Mouse (Mus musculus) erythroblast, embryonic 14.5 days (primary cell): ENCODE results near the gene Slc35g3. TPM values are rescaled to one million over a fixed set of nuclear protein-coding genes. Genes with fewer than 3 reads are reported as not detected.

Experiments
- H3K27me3 ChIP-seq: 2 replicates; pipeline ENCODE4 v1.6.1; 2012; ENCODE audit warnings: inconsistent platforms; ENCODE audit not compliant: control insufficient read depth
- H3K36me3 ChIP-seq: 2 replicates; pipeline ENCODE4 v1.6.1; 2012; ENCODE audit warnings: mild to moderate bottlenecking, inconsistent platforms; ENCODE audit not compliant: control insufficient read depth
- H3K4me1 ChIP-seq: 2 replicates; pipeline ENCODE4 v1.6.1; 2012; ENCODE audit warnings: inconsistent platforms; ENCODE audit not compliant: control insufficient read depth
- H3K4me3 ChIP-seq: replicated peaks from 2 replicates; pipeline ENCODE3; 2012; ENCODE audit warnings: moderate library complexity, mild to moderate bottlenecking, inconsistent platforms
- H3K9me3 ChIP-seq: 2 replicates; pipeline ENCODE4 v1.6.1; 2012; ENCODE audit warnings: low read length, inconsistent platforms, mixed read lengths; ENCODE audit not compliant: control insufficient read depth
- GATA1 ChIP-seq: IDR thresholded peaks from 2 replicates; pipeline ENCODE4 v1.6.1; 2012; ENCODE audit warnings: low read length, inconsistent platforms, mixed read lengths
- TAL1 ChIP-seq: IDR thresholded peaks from 3 replicates; pipeline ENCODE4 v1.6.1; 2012; ENCODE audit warnings: low read length, inconsistent platforms, mixed read lengths
- polyA plus RNA-seq: library from polyadenylated mRNA; stranded (reverse); fragments of >175 nt; gene quantifications from 2 replicates; pipeline ENCODE4 v1.2.3, GENCODE M21; 2012

Slc35g3 gene
- polyA plus RNA-seq, 1 experiment: not detected

- Histone ChIP-seq H3K4me1 (peaks cover 6% of the 10 kb centered on the region), H3K4me3 (no peak overlapping the region), H3K9me3 (no peaks in the 10 kb centered on the region), H3K27me3 (peaks cover 38% of the 10 kb centered on the region), H3K36me3 (peaks cover 2% of the 10 kb centered on the region; the same call in 1 of the 2 replicates)
- no peak for TF ChIP-seq TAL1
- TF ChIP-seq GATA1: no peak
Observed at GRCm38 (mm10) chr11:69775716-69776115, 13.9 kb upstream of the Slc35g3 start.

DNA sequence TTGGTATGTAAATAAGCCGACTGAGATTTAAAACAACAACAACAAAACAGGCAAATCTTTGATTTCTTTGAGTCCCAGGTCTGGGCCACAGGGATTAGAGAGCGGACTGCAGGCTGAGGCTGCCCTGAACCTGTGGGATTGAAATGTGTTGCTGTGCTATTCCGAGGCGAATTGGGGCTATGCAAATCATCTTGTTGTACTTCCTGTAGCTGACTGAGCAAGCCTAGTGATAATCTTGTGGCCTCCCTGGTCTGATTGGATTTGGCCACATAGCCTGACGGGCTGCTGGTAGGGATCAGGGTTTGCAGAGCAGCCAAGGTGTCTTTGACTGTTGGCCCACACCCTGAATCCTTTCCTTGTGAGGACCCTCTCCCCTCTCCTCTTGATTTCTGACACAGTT lies 13.2 kb upstream of the Slc35g3 start:
- H3K36me3 ChIP-seq: peaks cover 2% of the 10 kb centered on the region; the same call in 1 of the 2 replicates
- TF ChIP-seq GATA1 (no peak), TAL1 (no peak)
- H3K9me3 ChIP-seq: no peaks in the 10 kb centered on the region
- peaks cover 6% of the 10 kb centered on the region for H3K4me1 ChIP-seq
- H3K27me3 ChIP-seq: peaks cover 30% of the 10 kb centered on the region
- no peak overlapping the region for H3K4me3 ChIP-seq

DNA sequence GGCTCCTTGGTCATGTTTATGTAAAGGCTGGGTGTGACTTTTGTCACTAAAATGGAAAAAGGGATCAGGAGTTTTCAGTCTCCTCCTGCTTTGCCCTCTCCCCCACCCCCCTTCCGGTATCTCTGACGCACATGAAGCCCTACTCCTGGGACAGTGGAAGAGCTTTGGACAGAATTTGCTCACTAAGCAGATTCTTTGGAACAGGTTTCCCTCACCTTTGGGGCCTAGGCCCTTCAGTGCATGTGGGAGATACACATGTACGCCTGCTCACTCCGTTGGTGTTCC lies 5.8 kb upstream of the Slc35g3 start:
- no peak overlapping the region for H3K4me3 ChIP-seq
- H3K9me3 ChIP-seq: no peaks in the 10 kb centered on the region
- H3K4me1 ChIP-seq: peaks cover 31% of the 10 kb centered on the region
- H3K36me3 ChIP-seq: no peaks in the 10 kb centered on the region
- peaks cover 16% of the 10 kb centered on the region for H3K27me3 ChIP-seq
- no peak for TF ChIP-seq TAL1
- no peak for TF ChIP-seq GATA1

GRCm38 (mm10) chr11:69766872-69767624 lies 5.3 kb upstream of the Slc35g3 start:
- peaks cover 31% of the 10 kb centered on the region for H3K4me1 ChIP-seq
- no peaks in the 10 kb centered on the region for H3K36me3 ChIP-seq
- H3K9me3 ChIP-seq: no peaks in the 10 kb centered on the region
- H3K4me3 ChIP-seq: peak overlapping the region; percentile 71
- H3K27me3 ChIP-seq: peaks cover 16% of the 10 kb centered on the region
- TF ChIP-seq TAL1 (no peak), GATA1 (no peak)

GRCm38 (mm10) chr11:69766126-69766609 lies 4.4 kb upstream of the Slc35g3 start:
- H3K9me3 ChIP-seq: no peaks in the 10 kb centered on the region
- H3K36me3 ChIP-seq: no peaks in the 10 kb centered on the region
- H3K27me3 ChIP-seq: peaks cover 16% of the 10 kb centered on the region
- peaks cover 31% of the 10 kb centered on the region for H3K4me1 ChIP-seq
- no peak for TF ChIP-seq TAL1
- no peak for TF ChIP-seq GATA1
- peak overlapping the region; percentile 71 for H3K4me3 ChIP-seq

DNA sequence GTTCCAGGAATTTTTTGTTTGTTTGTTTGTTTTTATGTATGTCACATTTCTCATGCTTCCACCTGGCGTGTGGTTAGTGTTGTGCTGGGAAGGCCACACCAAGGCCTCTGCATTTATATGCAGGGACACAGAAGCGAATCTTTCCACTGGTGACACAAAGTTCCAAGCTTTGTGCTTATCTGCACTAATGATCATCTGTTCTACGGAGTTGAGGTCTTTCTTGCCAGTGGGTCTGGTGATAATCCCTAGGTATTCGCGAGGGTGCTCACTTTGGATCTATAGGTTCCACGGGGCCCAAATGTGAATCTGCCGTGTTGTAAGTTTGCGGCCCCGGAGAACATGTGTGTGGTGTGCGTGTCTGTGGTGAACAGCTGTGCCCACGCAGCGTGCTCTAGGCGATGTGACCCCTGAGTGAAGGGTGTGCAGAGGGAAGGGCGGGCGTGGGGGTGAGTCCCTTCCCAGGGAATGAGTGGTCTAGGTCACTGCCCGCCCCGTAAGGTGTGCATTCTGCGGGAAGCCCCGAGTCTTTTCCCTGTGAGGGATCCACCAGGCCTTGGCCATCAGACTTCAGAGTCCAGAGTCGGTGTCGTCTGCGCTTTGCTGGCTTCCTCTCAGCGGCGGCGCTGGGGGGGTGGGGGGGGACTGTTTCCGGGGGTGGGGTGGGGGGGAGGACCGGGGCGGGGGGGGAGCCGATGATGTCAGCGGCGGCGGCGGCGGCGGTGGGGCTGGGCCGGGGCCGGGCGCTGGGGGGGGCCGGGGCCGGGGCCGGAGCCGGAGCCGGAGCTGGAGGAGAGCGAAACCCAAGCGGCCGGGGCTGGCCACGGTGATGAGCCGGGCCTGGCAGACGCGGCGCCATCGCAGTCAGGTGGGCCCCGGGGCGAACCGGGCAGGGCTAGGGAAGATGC lies 3.7 kb upstream of the Slc35g3 start, which contains the start of gene Zbtb4:
Gene Zbtb4 (plus strand): TSS at position 692 of the 905 bp plus-strand sequence.
- H3K4me1 ChIP-seq: peaks cover 37% of the 10 kb centered on the region
- TF ChIP-seq GATA1: no peak
- TF ChIP-seq TAL1: no peak
- H3K9me3 ChIP-seq: no peaks in the 10 kb centered on the region
- peak within 1 kb of the TSS; percentile 71 for H3K4me3 ChIP-seq
- no peaks in the 10 kb centered on the region for H3K36me3 ChIP-seq
- H3K27me3 ChIP-seq: peaks cover 16% of the 10 kb centered on the region

GRCm38 (mm10) chr11:69763551-69763950 lies 1.8 kb upstream of the Slc35g3 start:
- Histone ChIP-seq H3K9me3 (no peaks in the 10 kb centered on the region), H3K36me3 (no peaks in the 10 kb centered on the region), H3K4me3 (no peak overlapping the region), H3K4me1 (peaks cover 43% of the 10 kb centered on the region), H3K27me3 (peaks cover 16% of the 10 kb centered on the region)
- TF ChIP-seq GATA1: no peak
- TF ChIP-seq TAL1: no peak

DNA sequence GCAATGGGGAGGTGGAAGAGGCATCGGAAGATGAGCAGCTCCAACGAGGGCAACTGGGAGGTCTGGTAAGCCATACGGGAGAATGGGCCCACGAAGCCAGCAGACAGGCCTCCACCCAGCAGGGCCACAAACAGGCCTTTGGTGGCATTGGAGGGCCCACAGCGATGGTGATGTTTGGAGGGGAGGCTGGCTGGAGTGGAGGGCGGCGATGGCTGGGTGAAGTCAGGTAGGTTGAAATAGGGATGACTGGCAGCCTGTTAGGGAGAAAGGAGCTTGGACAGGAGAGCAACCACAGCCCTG lies 917 bp downstream of the Slc35g3 start:
- H3K27me3 ChIP-seq: peaks cover 5% of the 10 kb centered on the region
- peaks cover 46% of the 10 kb centered on the region for H3K4me1 ChIP-seq

GRCm38 (mm10) chr11:69760160-69760900 lies 1.4 kb downstream of the Slc35g3 start:
- TF ChIP-seq TAL1 (no peak), GATA1 (no peak)

More for the DNA sequence above, 917 bp downstream of the Slc35g3 start:
- TF ChIP-seq GATA1: no peak
- no peak for TF ChIP-seq TAL1
- H3K9me3 ChIP-seq: no peaks in the 10 kb centered on the region
- no peak overlapping the region for H3K4me3 ChIP-seq
- H3K36me3 ChIP-seq: peaks cover 13% of the 10 kb centered on the region

More at GRCm38 (mm10) chr11:69760160-69760900, 1.4 kb downstream of the Slc35g3 start:
- Histone ChIP-seq H3K4me3 (peak overlapping the region; percentile 90), H3K27me3 (peaks cover 2% of the 10 kb centered on the region), H3K9me3 (no peaks in the 10 kb centered on the region), H3K4me1 (peaks cover 47% of the 10 kb centered on the region), H3K36me3 (peaks cover 18% of the 10 kb centered on the region)
